Mouse (Mus musculus) limb, embryonic 14.5 days (tissue): ENCODE results near the gene Cpt1c. TPM values are rescaled to one million over a fixed set of nuclear protein-coding genes. Genes with fewer than 3 reads are reported as not detected.

Experiments
- ATAC-seq: fragments of 200-750 bp; cut with Nextera tagmentation; 2 replicates; pipeline ENCODE4 v1.8.0; 2017; ENCODE audit warnings: low read depth, moderate number of reproducible peaks, moderate TSS enrichment; ENCODE audit not compliant: low FRiP score
- DNase-seq: peaks from one replicate; pipeline ENCODE4 v3.0.0-alpha.2; 2015; ENCODE audit warnings: low spot score
- H3K27ac ChIP-seq: fragments of 300-500 bp; sonication (generic); replicated peaks from 2 replicates; pipeline ENCODE4 v1.5.1; 2014; ENCODE audit warnings: low read depth, mild to moderate bottlenecking, low read length, moderate library complexity, mixed read lengths
- H3K27me3 ChIP-seq: fragments of 300-500 bp; sonication (generic); 2 replicates; pipeline ENCODE4 v1.6.1; 2014; ENCODE audit warnings: low read length, mixed read lengths; ENCODE audit not compliant: control insufficient read depth, insufficient read depth
- H3K36me3 ChIP-seq: fragments of 300-500 bp; sonication (generic); 2 replicates; pipeline ENCODE4 v1.6.1; 2014; ENCODE audit warnings: mild to moderate bottlenecking, low read length, moderate library complexity, mixed read lengths; ENCODE audit not compliant: control insufficient read depth, insufficient read depth
- H3K4me1 ChIP-seq: fragments of 300-500 bp; sonication (generic); 2 replicates; pipeline ENCODE4 v1.6.1; 2014; ENCODE audit warnings: antibody characterized with exemption, low read length, mixed read lengths; ENCODE audit not compliant: control insufficient read depth, insufficient read depth
- H3K4me2 ChIP-seq: fragments of 300-500 bp; sonication (generic); replicated peaks from 2 replicates; pipeline ENCODE4 v1.6.1; 2014; ENCODE audit warnings: low read depth, mild to moderate bottlenecking, low read length, moderate library complexity; ENCODE audit not compliant: severe bottlenecking
- H3K4me3 ChIP-seq: fragments of 300-500 bp; sonication (generic); replicated peaks from 2 replicates; pipeline ENCODE4 v1.5.1; 2014; ENCODE audit warnings: low read length
- H3K9ac ChIP-seq: fragments of 300-500 bp; sonication (generic); 2 replicates; pipeline ENCODE4 v1.6.1; 2014; ENCODE audit warnings: mild to moderate bottlenecking, low read depth, low read length, moderate library complexity; ENCODE audit not compliant: severe bottlenecking
- H3K9me3 ChIP-seq: fragments of 300-500 bp; sonication (generic); 2 replicates; pipeline ENCODE4 v1.6.1; 2016; ENCODE audit warnings: low read length; ENCODE audit not compliant: control insufficient read depth
- POLR2A ChIP-seq: fragments of 200-500 bp; IDR thresholded peaks from 2 replicates; pipeline ENCODE4 v1.8.0; 2012; ENCODE audit warnings: inconsistent platforms, mild to moderate bottlenecking, moderate library complexity, borderline replicate concordance; ENCODE audit not compliant: insufficient read depth, insufficient read length; ENCODE audit errors: extremely low read depth
- WGBS: fragments of 180-500 bp; shearing (Covaris S2); extraction: QIAGEN DNeasy Blood & Tissue Kit; methylation state at CpG from one replicate; pipeline ENCODE4 v1.1.7; 2014; 5-methylcytosine and 5-hydroxymethylcytosine counted together
- polyA plus RNA-seq, 2 experiments: library from polyadenylated mRNA; depleted of rRNA in 1 of 2; stranded (reverse) in 1 of 2; unstranded in 1 of 2; fragments of >200 nt; fragmentation: Nextera tagmentation in 1 of 2; extraction: Ambion mirVana in 1 of 2; gene quantifications; 2 replicates each; pipeline versions ENCODE4 v1.2.1 to v1.2.3; 2012 to 2014

Gene Cpt1c
- polyA plus RNA-seq, 2 experiments: 26.3 to 78.9 TPM

- Histone ChIP-seq H3K27ac (no peak overlapping the region), H3K9ac (no peak overlapping the region), H3K4me2 (no peak overlapping the region), H3K27me3 (no peaks in the 10 kb centered on the region), H3K4me3 (no peak overlapping the region), H3K9me3 (no peaks in the 10 kb centered on the region), H3K4me1 (peaks cover 2% of the 10 kb centered on the region; the same call in 1 of the 2 replicates), H3K36me3 (peaks cover 59% of the 10 kb centered on the region)
- ATAC-seq (no peak), DNase-seq (no peak)
- no peak for TF ChIP-seq POLR2A
- WGBS: 74% methylated on average over 7 of the region's 7 CpGs
Observed at GRCm38 (mm10) chr7:44965975-44966374, 8.7 kb downstream of the Cpt1c start.

DNA sequence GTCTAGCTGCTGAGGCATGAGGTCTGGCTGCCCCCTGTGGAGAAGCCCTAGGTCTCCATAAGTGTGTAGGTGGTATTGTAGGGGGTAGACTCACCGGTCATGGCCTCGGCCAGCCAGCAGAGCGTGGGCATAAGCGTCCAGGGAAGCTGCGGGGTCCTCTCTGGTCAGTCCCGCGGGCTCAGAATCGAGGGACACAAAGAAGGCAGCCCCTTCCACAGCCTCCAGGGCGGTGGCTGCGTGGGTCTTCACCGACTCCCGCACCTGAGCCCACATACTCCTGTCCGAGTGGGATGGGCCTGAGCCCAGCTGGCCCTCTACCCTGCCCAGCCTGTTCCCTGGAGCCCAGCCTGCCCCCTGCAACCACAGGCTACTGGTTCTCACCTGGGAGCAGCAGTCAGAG is 9.7 kb downstream of the Cpt1c start:
- DNase-seq: no peak
- Histone ChIP-seq H3K27me3 (no peaks in the 10 kb centered on the region), H3K27ac (no peak overlapping the region), H3K4me2 (no peak overlapping the region), H3K9me3 (no peaks in the 10 kb centered on the region), H3K36me3 (peaks cover 66% of the 10 kb centered on the region), H3K9ac (no peak overlapping the region), H3K4me3 (no peak overlapping the region), H3K4me1 (no peaks in the 10 kb centered on the region)
- 97% methylated on average over 6 of the region's 13 CpGs for whole genome bisulfite sequencing
- TF ChIP-seq POLR2A: no peak
- ATAC-seq: no peak

GRCm38 (mm10) chr7:44962831-44963230 is 11.8 kb downstream of the Cpt1c start:
- ATAC-seq: no peak
- WGBS: 87% methylated on average over 5 of the region's 5 CpGs
- DNase-seq: no peak
- TF ChIP-seq POLR2A: no peak
- H3K27me3 ChIP-seq: no peaks in the 10 kb centered on the region
- no peaks in the 10 kb centered on the region for H3K4me1 ChIP-seq
- H3K9me3 ChIP-seq: no peaks in the 10 kb centered on the region
- H3K27ac ChIP-seq: no peak overlapping the region
- no peak overlapping the region for H3K4me2 ChIP-seq
- peaks cover 65% of the 10 kb centered on the region for H3K36me3 ChIP-seq
- H3K9ac ChIP-seq: no peak overlapping the region
- no peak overlapping the region for H3K4me3 ChIP-seq

GRCm38 (mm10) chr7:44962337-44962736 is 12.3 kb downstream of the Cpt1c start:
- DNase-seq (no peak), ATAC-seq (no peak)
- no peaks in the 10 kb centered on the region for H3K9me3 ChIP-seq
- no peak for TF ChIP-seq POLR2A
- H3K4me2 ChIP-seq: no peak overlapping the region
- no peak overlapping the region for H3K9ac ChIP-seq
- no peak overlapping the region for H3K4me3 ChIP-seq
- H3K27me3 ChIP-seq: no peaks in the 10 kb centered on the region
- peaks cover 62% of the 10 kb centered on the region for H3K36me3 ChIP-seq
- no peak overlapping the region for H3K27ac ChIP-seq
- WGBS: 66% methylated on average over 8 of the region's 8 CpGs
- H3K4me1 ChIP-seq: no peaks in the 10 kb centered on the region

DNA sequence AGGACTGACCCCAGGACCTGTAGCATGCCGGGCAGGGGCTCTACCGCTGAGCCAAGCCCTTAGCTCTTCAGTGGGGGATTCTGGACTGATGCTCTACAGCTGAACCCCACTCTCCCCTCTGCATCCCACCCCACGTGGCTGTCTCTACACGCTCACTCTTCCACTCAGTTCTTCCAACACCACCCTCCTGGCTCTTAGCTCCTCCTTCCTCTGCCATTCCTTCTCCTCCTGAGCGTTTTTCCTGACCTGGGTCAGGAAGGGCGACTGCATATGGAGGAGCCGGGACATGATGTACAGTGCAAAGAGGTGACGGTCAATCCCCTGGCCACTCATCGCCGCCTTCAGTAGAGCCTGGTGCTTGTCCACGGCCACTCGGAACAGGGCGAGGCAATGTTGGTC is 14.1 kb downstream of the Cpt1c start:
- H3K36me3 ChIP-seq: peaks cover 47% of the 10 kb centered on the region
- ATAC-seq: no peak
- WGBS: 86% methylated on average over 13 of the region's 13 CpGs

More for the DNA sequence above, 14.1 kb downstream of the Cpt1c start:
- no peak overlapping the region for H3K9ac ChIP-seq
- H3K27ac ChIP-seq: no peak overlapping the region
- no peak for DNase-seq
- no peak for TF ChIP-seq POLR2A
- H3K4me3 ChIP-seq: no peak overlapping the region
- H3K4me2 ChIP-seq: no peak overlapping the region
- no peaks in the 10 kb centered on the region for H3K9me3 ChIP-seq
- H3K27me3 ChIP-seq: no peaks in the 10 kb centered on the region
- no peaks in the 10 kb centered on the region for H3K4me1 ChIP-seq
